Mouse (Mus musculus) ES-E14 (cell line): ENCODE data around the gene Nebl.

Source experiments
- CHD2 ChIP-seq: IDR thresholded peaks from 2 replicates; pipeline ENCODE4 v1.6.1; 2014; ENCODE audit warnings: mild to moderate bottlenecking, low read depth, low read length, inconsistent platforms
- HCFC1 ChIP-seq: IDR thresholded peaks from 2 replicates; pipeline ENCODE4 v1.6.1; 2012; ENCODE audit warnings: low read length, inconsistent platforms, borderline replicate concordance; ENCODE audit not compliant: insufficient read depth
- MAFK ChIP-seq: IDR thresholded peaks from 2 replicates; pipeline ENCODE4 v1.6.1; 2014; ENCODE audit warnings: mild to moderate bottlenecking, low read depth, low read length, inconsistent platforms; ENCODE audit not compliant: insufficient read depth
- ZC3H11A ChIP-seq: IDR thresholded peaks from 2 replicates; pipeline ENCODE4 v1.6.1; 2012; ENCODE audit warnings: low read depth, mild to moderate bottlenecking, inconsistent platforms, low read length, borderline replicate concordance

GRCm38 (mm10) chr2:17721177-17721715 is 10.0 kb downstream of the Nebl start:
- TF ChIP-seq CHD2, result no peak
- TF ChIP-seq MAFK, result no peak
- no peak for TF ChIP-seq ZC3H11A
- no peak for TF ChIP-seq HCFC1
